Mouse (Mus musculus): Measurements from ENCODE around the gene Treml4.
A peak's percentile ranks its signal among the peaks of the same experiment; 100 is the strongest.
"Not testable (repeated sequence)": the region's sequence is repeated elsewhere in the genome, so short reads cannot be mapped to it uniquely, and the experiment has no call there.

Gene Treml4

GRCm38 (mm10) chr17:48275736-48276135 is 11.6 kb downstream of the Treml4 start:
- DNase-seq = peak; percentile 64

- no peak for DNase-seq
These were observed 14.3 kb downstream of the Treml4 start for GRCm38 (mm10) chr17:48278381-48278780.

- no peak for DNase-seq
These were observed 14.9 kb downstream of the Treml4 start for GRCm38 (mm10) chr17:48279002-48279401.

GRCm38 (mm10) chr17:48280943-48281738 is 17.0 kb downstream of the Treml4 start:
- peak; percentile 23 for DNase-seq

GRCm38 (mm10) chr17:48281739-48282085 is 17.6 kb downstream of the Treml4 start:
- peak; percentile 76 for DNase-seq

- DNase-seq = peak; percentile 23
These were observed 22.7 kb downstream of the Treml4 start for GRCm38 (mm10) chr17:48286765-48287164.

- peak; percentile 69 for DNase-seq
These were observed 23.2 kb downstream of the Treml4 start for GRCm38 (mm10) chr17:48287276-48287675.

- no peak for DNase-seq
These were observed 29.6 kb downstream of the Treml4 start for GRCm38 (mm10) chr17:48293500-48294194.

- peak; percentile 86 for DNase-seq
These were observed 35.1 kb downstream of the Treml4 start, which contains the start of gene Treml2 for GRCm38 (mm10) chr17:48299203-48299602. Gene Treml2 (plus strand): TSS chr17:48299498.

- DNase-seq = peak; percentile 29
These were observed 35.7 kb downstream of the Treml4 start for GRCm38 (mm10) chr17:48299756-48300155.

- peak; percentile 81 for DNase-seq
These were observed 36.1 kb downstream of the Treml4 start for GRCm38 (mm10) chr17:48300199-48300598.

GRCm38 (mm10) chr17:48300861-48301260 is 36.8 kb downstream of the Treml4 start:
- peak; percentile 59 for DNase-seq

GRCm38 (mm10) chr17:48301792-48302191 is 37.7 kb downstream of the Treml4 start:
- DNase-seq = peak; percentile 37

GRCm38 (mm10) chr17:48312124-48312523 is 48.0 kb downstream of the Treml4 start:
- no peak for DNase-seq

- DNase-seq = not testable (repeated sequence)
These were observed 51.9 kb downstream of the Treml4 start, which contains the start of gene B430306N03Rik for GRCm38 (mm10) chr17:48315905-48316579. Gene B430306N03Rik (plus strand): TSS chr17:48316141.

GRCm38 (mm10) chr17:48318686-48319085 is 54.6 kb downstream of the Treml4 start:
- DNase-seq = no peak

GRCm38 (mm10) chr17:48321279-48321678 is 57.2 kb downstream of the Treml4 start:
- no peak for DNase-seq

- DNase-seq = peak; percentile 30
These were observed 59.1 kb downstream of the Treml4 start for GRCm38 (mm10) chr17:48323236-48323635.

GRCm38 (mm10) chr17:48324258-48324657 is 60.2 kb downstream of the Treml4 start:
- peak; percentile 36 for DNase-seq

Measured in liver (tissue).